Mouse (Mus musculus): Measurements from ENCODE around the gene Eefsec.

DNA sequence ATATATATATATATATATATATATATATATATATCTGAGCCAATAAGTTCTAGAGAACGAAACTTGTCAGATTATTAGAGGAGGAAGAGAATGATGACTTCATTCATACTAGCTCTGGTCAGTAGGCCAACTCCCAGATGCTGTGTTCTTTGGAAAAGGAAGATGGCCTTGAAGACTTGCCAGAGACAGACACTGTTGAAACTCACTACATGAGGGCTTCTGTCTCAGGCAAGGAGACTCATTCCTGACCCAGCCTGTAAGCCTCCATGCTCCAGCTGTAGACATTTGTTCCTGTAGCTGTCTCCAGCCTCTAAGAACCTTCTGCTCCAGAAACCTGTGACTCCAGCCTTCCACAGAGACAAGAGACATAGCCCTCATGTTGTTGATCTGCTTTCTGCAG, 85.2 kb downstream of the Eefsec start:
- no peak for TF ChIP-seq CTCF (IDR thresholded peaks at IDR 0.05; ENCODE audit: borderline replicate concordance, extremely low read depth, insufficient read depth, insufficient read length)
- TF ChIP-seq POLR2A (IDR thresholded peaks at IDR 0.05; ENCODE audit: borderline replicate concordance, extremely low read depth, insufficient read depth, insufficient read length, poor library complexity, severe bottlenecking), result no peak
